Mouse (Mus musculus): ENCODE measurements around the gene Cacybp.

Cacybp gene

GRCm38 (mm10) chr1:160212703-160213669, at the start of gene Cacybp:
TSS of gene Cacybp (minus strand) at chr1:160212875.
- peak; percentile 100 for DNase-seq

- DNase-seq, result no peak
Observed at GRCm38 (mm10) chr1:160262415-160262814, 49.7 kb upstream of the Cacybp start.

- DNase-seq, result no peak
Observed at GRCm38 (mm10) chr1:160261849-160262248, 49.2 kb upstream of the Cacybp start.

- DNase-seq, result no peak
Observed at GRCm38 (mm10) chr1:160260605-160261004, 47.9 kb upstream of the Cacybp start.

- peak; percentile 41 to 53 for DNase-seq
Observed at GRCm38 (mm10) chr1:160259884-160260283, 47.2 kb upstream of the Cacybp start.

GRCm38 (mm10) chr1:160253108-160253507, 40.4 kb upstream of the Cacybp start:
- DNase-seq, result no peak

- DNase-seq, result no peak
Observed at GRCm38 (mm10) chr1:160251388-160252007, 38.8 kb upstream of the Cacybp start.

GRCm38 (mm10) chr1:160250782-160251181, 38.1 kb upstream of the Cacybp start:
- no peak for DNase-seq

- no peak for DNase-seq
Observed at GRCm38 (mm10) chr1:160249786-160250185, 37.1 kb upstream of the Cacybp start.

- no peak for DNase-seq
Observed at GRCm38 (mm10) chr1:160247473-160247872, 34.8 kb upstream of the Cacybp start.

GRCm38 (mm10) chr1:160246844-160247243, 34.2 kb upstream of the Cacybp start:
- DNase-seq, result no peak

- DNase-seq, result no peak
Observed at GRCm38 (mm10) chr1:160245954-160246353, 33.3 kb upstream of the Cacybp start.

- no peak for DNase-seq
Observed at GRCm38 (mm10) chr1:160244689-160245088, 32.0 kb upstream of the Cacybp start.

GRCm38 (mm10) chr1:160240091-160240490, 27.4 kb upstream of the Cacybp start:
- DNase-seq, result peak in 1 of 2 experiments; percentile 26

GRCm38 (mm10) chr1:160238852-160239443, 26.3 kb upstream of the Cacybp start:
- no peak for DNase-seq

GRCm38 (mm10) chr1:160237981-160238380, 25.3 kb upstream of the Cacybp start:
- DNase-seq, result no peak

- DNase-seq, result no peak
Observed at GRCm38 (mm10) chr1:160233921-160234320, 21.2 kb upstream of the Cacybp start.

GRCm38 (mm10) chr1:160232113-160232512, 19.4 kb upstream of the Cacybp start:
- DNase-seq, result no peak

- DNase-seq, result peak in 1 of 2 experiments; percentile 50
Observed at GRCm38 (mm10) chr1:160231013-160231412, 18.3 kb upstream of the Cacybp start.

GRCm38 (mm10) chr1:160227850-160228249, 15.2 kb upstream of the Cacybp start:
- DNase-seq, result no peak

- DNase-seq, result no peak
Observed at GRCm38 (mm10) chr1:160227196-160227595, 14.5 kb upstream of the Cacybp start.

GRCm38 (mm10) chr1:160224093-160224492, 11.4 kb upstream of the Cacybp start:
- DNase-seq, result no peak

GRCm38 (mm10) chr1:160217898-160218297, 5.2 kb upstream of the Cacybp start:
- no peak for DNase-seq

Measured in cerebellum, postnatal 36 days (tissue).